Mouse (Mus musculus) right cerebral cortex, adult 18-20 months (tissue): ENCODE results near the gene Ccr1.
A peak's percentile ranks its signal among the peaks of the same experiment; 100 is the strongest.
"Not testable (repeated sequence)": the region's sequence is repeated elsewhere in the genome, so short reads cannot be mapped to it uniquely, and the experiment has no call there.

Source experiments
- DNase-seq: peaks from one replicate; pipeline ENCODE4 v3.0.0; 2022; ENCODE audit warnings: mixed read lengths

Gene Ccr1

GRCm38 (mm10) chr9:123968290-123968912, at the start of gene Ccr1:
TSS of gene Ccr1 (minus strand) at chr9:123968692.
- DNase-seq: no peak

- DNase-seq: no peak
Observed at GRCm38 (mm10) chr9:124016048-124016447, 47.6 kb upstream of the Ccr1 start.

- no peak for DNase-seq
Observed at GRCm38 (mm10) chr9:124014985-124015652, 46.6 kb upstream of the Ccr1 start.

- DNase-seq: no peak
Observed at GRCm38 (mm10) chr9:124013270-124013669, 44.8 kb upstream of the Ccr1 start.

GRCm38 (mm10) chr9:124012691-124013090, 44.2 kb upstream of the Ccr1 start:
- DNase-seq: no peak

- no peak for DNase-seq
Observed at GRCm38 (mm10) chr9:123999784-124000183, 31.3 kb upstream of the Ccr1 start.

GRCm38 (mm10) chr9:123997719-123998118, 29.2 kb upstream of the Ccr1 start:
- DNase-seq: no peak

- peak; percentile 34 for DNase-seq
Observed at GRCm38 (mm10) chr9:123991312-123991906, 22.9 kb upstream of the Ccr1 start.

GRCm38 (mm10) chr9:123989671-123990070, 21.2 kb upstream of the Ccr1 start:
- DNase-seq: no peak

GRCm38 (mm10) chr9:123986217-123986616, 17.7 kb upstream of the Ccr1 start:
- no peak for DNase-seq

GRCm38 (mm10) chr9:123984943-123985342, 16.5 kb upstream of the Ccr1 start:
- DNase-seq: no peak

GRCm38 (mm10) chr9:123982720-123983119, 14.2 kb upstream of the Ccr1 start:
- DNase-seq: no peak

GRCm38 (mm10) chr9:123981909-123982308, 13.4 kb upstream of the Ccr1 start:
- DNase-seq: no peak

GRCm38 (mm10) chr9:123980858-123981475, 12.5 kb upstream of the Ccr1 start:
- not testable (repeated sequence) for DNase-seq

GRCm38 (mm10) chr9:123978308-123978707, 9.8 kb upstream of the Ccr1 start, which contains the start of gene Ccr1l1:
TSS of gene Ccr1l1 (minus strand) at chr9:123978408.
- no peak for DNase-seq

- no peak for DNase-seq
Observed at GRCm38 (mm10) chr9:123976876-123977663, 8.6 kb upstream of the Ccr1 start.

- DNase-seq: no peak
Observed at GRCm38 (mm10) chr9:123975630-123976029, 7.1 kb upstream of the Ccr1 start.

- DNase-seq: not testable (repeated sequence)
Observed at GRCm38 (mm10) chr9:123966858-123967495, 1.5 kb downstream of the Ccr1 start.

GRCm38 (mm10) chr9:123964776-123965175, 3.7 kb downstream of the Ccr1 start:
- DNase-seq: no peak

GRCm38 (mm10) chr9:123960161-123960560, 8.3 kb downstream of the Ccr1 start:
- no peak for DNase-seq

GRCm38 (mm10) chr9:123957911-123958413, 10.5 kb downstream of the Ccr1 start:
- no peak for DNase-seq

- no peak for DNase-seq
Observed at GRCm38 (mm10) chr9:123956892-123957291, 11.6 kb downstream of the Ccr1 start.
